Mouse (Mus musculus): ENCODE results near the gene Cwc22. TPM values are rescaled to one million over a fixed set of nuclear protein-coding genes. Genes with fewer than 3 reads are reported as not detected.

Gene Cwc22
- polyA plus RNA-seq, 1 experiment from 2014 or later: 36.6 TPM

DNA sequence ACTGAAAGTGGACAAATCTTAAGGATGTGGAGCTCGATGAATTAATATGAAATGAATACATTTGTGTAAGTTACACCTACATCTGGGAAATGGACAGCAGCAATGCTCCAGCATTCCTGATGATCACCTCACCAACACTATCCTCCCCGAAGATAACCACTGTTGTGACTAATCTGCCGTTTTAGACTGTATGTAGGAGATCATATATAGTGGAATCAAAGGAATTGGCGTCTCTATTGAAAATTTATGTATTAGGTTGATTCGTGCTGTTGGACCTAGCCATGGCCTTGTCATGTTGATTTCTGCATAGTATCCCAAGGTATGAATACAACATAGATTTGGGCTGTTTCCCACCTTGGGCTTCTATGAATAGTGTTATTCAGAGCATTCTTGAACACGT, 58.1 kb downstream of the Cwc22 start:
- POLR2A ChIA-PET: no interaction called here
- CTCF ChIA-PET: interaction anchor here (1.4 to 1.7 kb wide), 2 partner anchors 18 to 134 kb away, joined by 3 to 5 read pairs; no protein-coding TSS in a partner anchor
- no peaks in the 10 kb centered on the region for H3K27me3 ChIP-seq
- DNase-seq (ENCODE audit: low read depth, low spot score) (no peak), ATAC-seq (no peak)
- in situ Hi-C loops (cut with MboI; ENCODE audit: low pct_unique_long_range_greater_than_20kb): no loop called here
- TF ChIP-seq CTCF (IDR thresholded peaks at IDR 0.05): no peak

- in situ Hi-C loops (cut with MboI; ENCODE audit: low pct_unique_long_range_greater_than_20kb): no loop called here
- POLR2A ChIA-PET: no interaction called here
- ATAC-seq (no peak), DNase-seq (ENCODE audit: low read depth, low spot score) (no peak)
- TF ChIP-seq CTCF (IDR thresholded peaks at IDR 0.05): no peak
- CTCF ChIA-PET: interaction anchor here (1.7 kb wide), 1 partner anchor 19 kb away, joined by 5 read pairs; no protein-coding TSS in a partner anchor
- H3K27me3 ChIP-seq: no peaks in the 10 kb centered on the region
Measured at GRCm38 (mm10) chr2:77887166-77887565, 59.0 kb downstream of the Cwc22 start.

GRCm38 (mm10) chr2:77885491-77886130, 60.6 kb downstream of the Cwc22 start:
- CTCF ChIA-PET: no interaction called here
- POLR2A ChIA-PET: no interaction called here
- TF ChIP-seq CTCF (IDR thresholded peaks at IDR 0.05): no peak
- no peaks in the 10 kb centered on the region for H3K27me3 ChIP-seq
- DNase-seq (ENCODE audit: low read depth, low spot score): no peak
- no peak for ATAC-seq
- in situ Hi-C loops (cut with MboI; ENCODE audit: low pct_unique_long_range_greater_than_20kb): no loop called here

DNA sequence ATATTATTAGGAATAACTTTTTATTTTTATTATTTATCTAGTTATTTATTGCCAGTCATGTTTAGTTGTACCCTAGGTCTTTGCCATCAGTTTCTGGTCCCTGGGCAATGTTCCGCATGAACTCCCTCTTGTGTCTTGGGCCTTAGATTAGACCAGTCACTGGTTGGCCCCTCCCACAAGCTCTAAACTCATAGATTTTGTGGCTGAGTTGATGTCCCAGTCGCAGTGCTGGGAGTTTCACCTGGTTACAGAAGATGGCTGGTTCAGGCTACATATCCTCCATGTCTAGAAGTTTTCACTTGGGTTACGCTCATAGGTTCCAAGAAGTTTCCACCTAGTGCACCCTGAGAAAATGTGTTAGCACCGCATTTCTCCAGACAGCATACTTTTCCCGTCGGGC, 61.1 kb downstream of the Cwc22 start:
- ATAC-seq (no peak), DNase-seq (ENCODE audit: low read depth, low spot score) (no peak)
- ChIA-PET CTCF (no interaction called here), POLR2A (no interaction called here)
- peaks cover 3% of the 10 kb centered on the region for H3K27me3 ChIP-seq
- in situ Hi-C loops (cut with MboI; ENCODE audit: low pct_unique_long_range_greater_than_20kb): no loop called here
- no peak for TF ChIP-seq CTCF (IDR thresholded peaks at IDR 0.05)

DNA sequence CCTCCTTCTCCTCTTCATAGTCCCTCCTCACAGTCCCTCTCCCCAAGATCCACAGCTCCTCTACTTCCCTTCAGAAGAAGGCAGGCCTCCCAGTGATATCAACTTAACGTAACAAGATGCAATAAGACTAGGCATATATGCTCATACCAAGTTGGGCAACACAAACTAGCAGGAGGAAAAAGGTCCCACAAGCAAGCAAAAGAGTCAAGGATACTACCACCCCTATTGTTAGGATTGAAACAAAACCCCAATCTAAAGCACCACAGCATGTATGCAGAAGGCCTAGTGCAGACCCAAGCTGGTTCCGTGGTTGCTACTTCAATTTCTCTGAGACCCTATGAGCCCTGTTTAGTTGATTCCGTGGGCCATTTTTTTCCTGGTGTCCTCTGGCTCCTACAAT, 61.7 kb downstream of the Cwc22 start:
- DNase-seq (ENCODE audit: low read depth, low spot score): no peak
- CTCF ChIA-PET: no interaction called here
- in situ Hi-C loops (cut with MboI; ENCODE audit: low pct_unique_long_range_greater_than_20kb): no loop called here

GRCm38 (mm10) chr2:77882961-77883360, 63.2 kb downstream of the Cwc22 start:
- ChIA-PET POLR2A (no interaction called here), CTCF (interaction anchor here (1.2 kb wide), 1 partner anchor 9 kb away, joined by 4 read pairs; no protein-coding TSS in a partner anchor)
- ATAC-seq (no peak), DNase-seq (ENCODE audit: low read depth, low spot score) (no peak)
- TF ChIP-seq CTCF (IDR thresholded peaks at IDR 0.05): no peak
- in situ Hi-C loops (cut with MboI; ENCODE audit: low pct_unique_long_range_greater_than_20kb): no loop called here
- H3K27me3 ChIP-seq: peaks cover 10% of the 10 kb centered on the region

More for the DNA sequence above, 61.7 kb downstream of the Cwc22 start:
- no peak for ATAC-seq
- TF ChIP-seq CTCF (IDR thresholded peaks at IDR 0.05): no peak
- H3K27me3 ChIP-seq: peaks cover 4% of the 10 kb centered on the region
- POLR2A ChIA-PET: no interaction called here

DNA sequence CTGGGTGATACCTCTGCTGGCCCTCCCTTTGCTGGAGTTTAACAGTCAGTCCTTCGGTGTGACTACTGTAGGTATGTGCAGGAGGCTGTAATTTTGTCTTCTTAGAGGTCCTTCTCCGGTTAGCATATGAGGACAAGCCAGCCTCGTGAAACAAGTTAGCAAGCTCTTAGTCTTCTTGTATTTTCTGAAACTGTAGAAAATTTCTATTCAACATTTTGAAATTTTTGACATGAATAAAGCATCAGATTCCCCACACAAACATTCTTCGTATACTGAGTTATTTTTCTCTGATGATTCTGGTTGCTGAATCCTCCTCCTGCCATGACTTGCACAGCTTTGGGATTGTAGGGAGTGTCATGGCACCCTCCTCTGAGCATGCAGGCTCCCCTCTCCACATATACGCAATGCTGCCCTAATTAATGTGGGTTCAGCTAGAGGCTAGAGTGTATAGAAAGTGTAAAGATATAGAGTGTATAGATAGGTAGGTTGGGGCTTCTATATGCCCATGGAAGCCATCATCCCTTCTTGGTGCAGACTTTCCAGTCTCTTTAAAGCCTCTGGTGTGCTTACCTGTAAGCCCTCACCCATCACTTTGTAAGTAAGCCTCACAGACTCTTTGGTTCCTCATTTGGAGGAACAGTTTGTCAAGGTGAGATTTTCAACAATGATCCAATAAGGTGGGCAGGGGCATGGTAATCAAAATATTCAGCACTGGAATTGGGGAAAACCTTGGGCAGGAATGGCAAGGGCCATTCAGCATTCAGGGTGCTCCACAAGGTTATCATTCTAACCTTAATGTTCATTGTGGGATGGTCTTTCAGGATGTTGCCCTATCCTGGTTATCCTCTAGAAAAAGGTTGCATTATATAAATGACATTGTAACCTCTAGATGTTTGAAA, 64.6 kb downstream of the Cwc22 start:
- ATAC-seq: no peak
- ChIA-PET POLR2A (interaction anchor here (0.6 kb wide), 1 partner anchor 56 kb away, joined by 3 read pairs; no protein-coding TSS in a partner anchor), CTCF (interaction anchor here (1.1 to 1.5 kb wide), 2 partner anchors 9 to 19 kb away, joined by 3 to 4 read pairs; no protein-coding TSS in a partner anchor)
- H3K27me3 ChIP-seq: peaks cover 10% of the 10 kb centered on the region
- DNase-seq (ENCODE audit: low read depth, low spot score): no peak
- TF ChIP-seq CTCF (IDR thresholded peaks at IDR 0.05): no peak
- in situ Hi-C loops (cut with MboI; ENCODE audit: low pct_unique_long_range_greater_than_20kb): no loop called here

DNA sequence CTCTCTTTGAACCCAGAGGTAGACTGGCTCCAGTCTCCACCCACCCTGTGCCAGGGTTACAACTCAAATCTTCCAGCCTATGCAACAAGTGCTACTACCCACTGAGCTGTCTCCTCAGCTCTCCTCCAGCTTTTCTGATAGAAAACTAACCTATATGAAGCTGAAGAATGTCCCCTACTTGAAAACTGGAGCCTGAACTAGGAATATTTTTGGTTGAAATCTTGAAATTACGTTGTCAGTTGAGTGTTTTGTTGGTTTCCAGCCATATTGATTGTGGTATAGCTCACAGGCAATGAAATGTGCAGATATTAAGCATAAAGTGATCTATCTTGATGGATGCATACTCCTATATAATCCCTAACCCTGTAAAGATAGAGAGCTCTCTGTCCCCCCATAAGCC, 65.8 kb downstream of the Cwc22 start:
- TF ChIP-seq CTCF (IDR thresholded peaks at IDR 0.05): no peak
- H3K27me3 ChIP-seq: peaks cover 10% of the 10 kb centered on the region
- no peak for DNase-seq (ENCODE audit: low read depth, low spot score)
- no peak for ATAC-seq
- ChIA-PET POLR2A (interaction anchor here (0.6 kb wide), 1 partner anchor 55 kb away, joined by 3 read pairs; no protein-coding TSS in a partner anchor), CTCF (interaction anchor here (1.1 kb wide), 2 partner anchors 12 to 20 kb away, joined by 3 read pairs; no protein-coding TSS in a partner anchor)
- in situ Hi-C loops (cut with MboI; ENCODE audit: low pct_unique_long_range_greater_than_20kb): no loop called here

- TF ChIP-seq CTCF (IDR thresholded peaks at IDR 0.05): no peak
- ATAC-seq (no peak), DNase-seq (ENCODE audit: low read depth, low spot score) (no peak)
- peaks cover 12% of the 10 kb centered on the region for H3K27me3 ChIP-seq
- in situ Hi-C loops (cut with MboI; ENCODE audit: low pct_unique_long_range_greater_than_20kb): no loop called here
- POLR2A ChIA-PET: no interaction called here
- CTCF ChIA-PET: interaction anchor here (1.1 kb wide), 1 partner anchor 12 kb away, joined by 3 read pairs; no protein-coding TSS in a partner anchor
Measured at GRCm38 (mm10) chr2:77879736-77880135, 66.4 kb downstream of the Cwc22 start.

GRCm38 (mm10) chr2:77877156-77877855, 68.9 kb downstream of the Cwc22 start:
- ChIA-PET POLR2A (no interaction called here), CTCF (no interaction called here)
- DNase-seq (ENCODE audit: low read depth, low spot score): no peak
- TF ChIP-seq CTCF (IDR thresholded peaks at IDR 0.05): no peak
- peaks cover 20% of the 10 kb centered on the region for H3K27me3 ChIP-seq
- in situ Hi-C loops (cut with MboI; ENCODE audit: low pct_unique_long_range_greater_than_20kb): no loop called here
- no peak for ATAC-seq
